Mouse (Mus musculus): ENCODE data around the gene Tmem223. TPM values are rescaled to one million over a fixed set of nuclear protein-coding genes. Genes with fewer than 3 reads are reported as not detected.

Gene Tmem223
- total RNA-seq, 2 experiments from 2014 or later, result 35.7 to 62.7 TPM

DNA sequence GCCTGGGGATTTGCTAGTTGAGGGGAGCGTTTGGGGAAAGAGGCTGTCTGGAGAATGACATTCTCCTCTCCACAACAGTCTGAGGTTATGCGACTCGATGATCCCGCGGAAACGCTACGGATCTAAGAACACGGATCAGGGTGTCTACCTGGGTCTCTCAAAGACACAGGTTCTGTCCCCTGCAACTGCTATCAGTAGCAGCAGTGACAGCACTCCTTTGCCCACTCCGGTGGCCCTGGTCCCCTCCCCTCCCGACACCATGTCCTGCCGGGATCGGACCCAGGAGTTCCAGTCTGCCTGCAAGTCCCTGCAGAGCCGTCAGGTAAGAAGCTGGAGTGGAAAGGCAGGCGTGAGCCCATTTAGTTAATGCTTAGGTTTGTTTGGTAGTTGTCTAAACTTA is 28.6 kb upstream of the Tmem223 start:
- no peak for ATAC-seq (replicated peaks; ENCODE audit: poor library complexity, severe bottlenecking)

DNA sequence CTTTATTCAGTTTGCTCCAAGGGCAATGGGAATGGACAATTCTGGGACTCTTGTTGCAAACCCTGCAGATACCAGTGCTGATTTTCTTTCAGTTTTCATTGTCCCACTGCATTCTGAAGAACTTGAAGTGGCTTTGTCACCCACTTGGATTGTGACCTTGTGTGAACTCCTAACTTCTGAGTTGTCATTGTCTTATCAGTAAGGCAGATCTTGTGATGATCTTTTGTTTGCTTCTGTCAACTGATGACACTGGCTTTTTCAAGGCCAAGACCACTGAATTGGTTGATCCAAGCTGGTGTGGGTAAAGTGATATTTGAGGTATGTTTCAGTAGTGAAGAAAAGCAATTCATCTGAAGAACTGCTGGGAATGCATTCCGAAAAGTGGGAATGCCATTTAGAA is 25.4 kb upstream of the Tmem223 start:
- ATAC-seq (replicated peaks; ENCODE audit: poor library complexity, severe bottlenecking), result no peak

DNA sequence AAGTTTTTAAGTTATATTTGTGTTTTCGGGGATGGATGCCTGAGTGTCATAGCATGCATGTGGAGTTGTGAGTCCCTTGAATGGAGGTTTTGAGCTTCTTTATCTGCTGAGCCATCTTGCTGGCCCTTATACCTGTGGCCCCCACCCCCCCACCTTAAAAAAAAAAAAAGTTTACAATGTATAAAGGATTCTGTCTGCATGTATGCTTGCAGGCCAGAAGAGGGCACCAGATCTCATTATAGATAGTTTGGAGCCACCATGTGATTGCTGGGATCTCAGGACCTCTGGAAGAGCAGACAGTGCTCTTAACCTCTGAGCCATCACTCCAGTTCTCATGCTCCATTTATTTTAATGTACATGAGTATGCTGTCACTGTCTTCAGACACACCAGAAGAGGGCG is 23.4 kb upstream of the Tmem223 start:
- peak; percentile 50 for ATAC-seq (replicated peaks; ENCODE audit: poor library complexity, severe bottlenecking)

DNA sequence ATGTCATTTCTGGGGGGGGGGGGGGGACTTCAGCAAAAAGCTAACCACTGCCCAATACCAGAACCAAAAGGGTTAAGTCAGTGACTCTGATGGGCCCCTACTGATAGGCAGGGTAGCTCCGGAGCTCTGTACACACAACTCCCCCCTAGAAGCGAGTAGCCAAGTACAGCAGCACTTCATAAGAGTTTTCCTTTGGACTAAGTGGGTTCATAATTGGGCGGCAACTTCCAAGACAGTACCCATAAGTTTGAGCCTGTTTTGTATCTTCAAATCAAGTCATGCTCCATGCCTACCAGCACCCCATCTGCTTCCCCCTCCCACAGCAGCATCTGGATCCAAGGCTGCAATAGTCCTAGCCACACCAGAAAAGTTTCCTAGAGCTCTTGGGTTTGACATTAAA is 15.1 kb upstream of the Tmem223 start:
- no peak for ATAC-seq (replicated peaks; ENCODE audit: poor library complexity, severe bottlenecking)

DNA sequence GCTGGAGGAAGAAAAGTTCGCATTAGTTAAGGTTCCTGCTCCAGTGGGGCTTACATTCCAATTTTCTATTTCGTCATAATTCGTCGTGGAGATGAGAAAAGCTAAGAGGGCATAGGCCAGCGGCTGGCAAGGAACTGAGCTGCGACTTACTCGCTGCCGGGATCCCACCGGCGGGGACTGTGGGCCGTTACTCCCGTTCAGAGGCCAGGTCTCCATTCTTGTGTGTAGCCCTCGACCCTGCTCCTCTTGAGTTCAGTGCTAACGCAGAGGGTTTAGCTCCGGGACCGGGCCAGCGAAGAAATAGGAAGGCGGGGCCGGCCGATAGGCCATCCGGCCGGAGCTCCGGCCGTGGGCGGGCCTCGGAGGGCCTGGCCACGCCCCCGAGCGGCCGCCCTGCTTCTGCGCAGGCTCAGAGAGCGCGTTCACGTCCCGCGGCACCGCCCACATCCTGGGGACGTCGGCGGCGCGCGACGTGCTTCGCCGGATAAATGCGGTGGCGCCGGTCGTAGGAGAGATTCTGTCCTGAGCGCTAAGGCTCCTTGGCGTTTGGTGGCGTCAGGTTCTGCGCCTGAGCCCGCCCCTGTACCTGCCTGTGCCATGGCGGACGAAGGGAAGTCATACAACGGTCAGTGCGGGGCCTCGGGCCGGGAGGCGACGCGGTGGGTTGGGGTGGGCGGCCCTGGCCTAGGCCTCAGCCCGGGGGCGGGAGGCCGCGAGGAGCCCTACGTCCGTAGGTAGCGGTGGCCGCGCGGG is 14.0 kb upstream of the Tmem223 start, which contains the start of gene Nxf1:
Nxf1 (plus strand) TSS at position 439 of the 753 bp plus-strand sequence.
- peak; percentile 92 for ATAC-seq (replicated peaks; ENCODE audit: poor library complexity, severe bottlenecking)

DNA sequence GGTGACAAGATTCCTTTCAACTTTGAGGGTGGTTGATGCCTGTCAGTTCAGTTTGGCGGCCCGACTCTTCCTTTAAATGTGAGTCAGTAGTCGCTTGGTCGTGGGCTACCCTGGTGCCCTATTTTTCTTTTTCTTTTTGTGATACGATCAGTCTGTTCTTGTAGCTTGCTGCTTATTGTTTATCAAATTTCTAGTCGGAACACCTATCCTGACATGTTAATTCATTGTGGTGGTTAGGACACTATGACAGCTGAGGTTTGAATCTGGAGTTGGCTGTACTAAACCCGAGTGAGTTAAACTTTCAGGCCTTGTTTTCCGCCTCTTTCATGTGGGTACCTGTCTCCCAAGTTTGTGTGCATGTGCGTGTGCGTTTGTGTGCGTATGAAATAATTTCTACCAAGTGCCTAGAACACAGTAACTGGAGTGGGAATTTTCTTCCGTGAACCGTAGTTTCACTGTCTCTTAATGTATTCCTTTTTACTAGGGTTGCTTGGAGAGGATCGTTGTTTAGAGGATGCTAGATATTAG is 13.3 kb upstream of the Tmem223 start:
- ATAC-seq (replicated peaks; ENCODE audit: poor library complexity, severe bottlenecking), result no peak

DNA sequence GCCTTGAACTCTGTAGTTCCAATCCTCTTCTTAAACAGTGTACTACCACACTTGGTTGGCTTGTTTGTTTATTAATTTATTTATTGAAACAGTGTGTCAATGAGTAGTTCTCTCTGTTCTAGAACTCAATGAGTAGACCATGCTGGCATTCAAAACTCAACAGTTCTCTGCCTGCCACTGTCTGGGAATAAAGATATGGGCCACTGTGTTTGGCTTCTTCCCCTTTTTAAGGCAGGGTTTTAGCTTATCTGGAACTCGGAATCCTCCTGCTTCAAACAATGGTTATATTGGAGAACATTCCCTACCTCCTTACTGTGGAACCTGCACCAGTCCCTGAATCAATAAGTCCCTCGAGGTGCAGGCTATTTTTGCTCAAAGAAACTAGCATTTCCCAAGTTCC is 11.9 kb upstream of the Tmem223 start:
- ATAC-seq (replicated peaks; ENCODE audit: poor library complexity, severe bottlenecking), result no peak

DNA sequence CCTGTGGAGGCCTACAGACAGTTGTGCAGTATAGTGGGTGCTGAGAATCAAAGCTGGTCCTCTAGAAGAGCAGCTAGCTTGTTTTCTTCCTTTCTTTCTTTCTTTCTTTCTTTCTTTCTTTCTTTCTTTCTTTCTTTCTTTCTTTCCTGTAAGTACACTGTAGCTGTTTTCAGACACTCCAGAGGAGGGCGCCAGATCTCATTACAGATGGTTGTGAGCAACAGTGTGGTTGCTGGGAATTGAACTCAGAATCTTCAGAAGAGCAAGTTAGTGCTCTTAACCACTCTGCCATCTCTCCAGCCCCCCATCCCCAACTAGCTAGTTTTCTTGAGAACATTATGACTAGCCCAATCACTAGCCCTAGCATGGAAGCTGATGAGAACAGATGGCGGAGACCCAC is 10.0 kb upstream of the Tmem223 start:
- no peak for ATAC-seq (replicated peaks; ENCODE audit: poor library complexity, severe bottlenecking)

DNA sequence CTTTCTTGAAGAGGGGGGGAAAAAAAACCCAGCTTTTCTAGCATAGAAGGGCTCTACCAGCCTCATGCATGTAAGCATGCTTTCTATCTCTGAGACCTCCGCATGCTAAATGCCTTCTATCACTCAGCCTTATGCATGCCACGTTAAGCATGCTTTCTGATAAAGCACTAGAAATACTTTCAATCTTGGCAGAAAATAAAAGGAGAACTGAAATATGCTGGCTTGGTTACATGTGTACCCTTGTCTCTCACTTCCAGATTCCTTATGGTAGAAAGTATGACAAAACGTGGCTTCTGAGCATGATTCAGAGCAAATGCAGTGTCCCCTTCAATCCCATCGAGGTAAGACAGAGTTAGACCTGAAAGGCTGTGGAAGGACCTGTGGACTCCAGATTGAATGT is 7.5 kb upstream of the Tmem223 start:
- ATAC-seq (replicated peaks; ENCODE audit: poor library complexity, severe bottlenecking), result peak; percentile 48; the same call in 1 of the 2 replicates

DNA sequence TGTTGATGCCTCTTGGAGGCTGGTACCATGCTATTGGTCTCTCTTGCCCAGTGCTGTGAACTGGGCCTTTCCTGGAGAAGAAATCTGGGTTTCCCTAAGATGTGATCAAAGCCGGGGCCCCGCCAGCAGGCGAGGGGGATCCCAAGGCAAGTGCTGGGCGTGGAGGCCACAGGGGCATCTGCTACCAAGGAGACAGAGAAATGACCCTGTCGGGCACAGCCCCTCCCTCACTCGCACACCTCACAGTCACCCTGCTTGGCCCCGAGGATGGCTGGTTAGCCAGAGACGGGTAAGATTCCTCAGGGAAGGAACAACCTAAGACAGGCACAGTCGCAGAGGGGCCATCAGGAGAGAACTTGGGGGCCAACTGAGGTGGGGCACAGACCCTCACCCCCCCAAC is 5.2 kb upstream of the Tmem223 start:
- ATAC-seq (replicated peaks; ENCODE audit: poor library complexity, severe bottlenecking), result no peak

DNA sequence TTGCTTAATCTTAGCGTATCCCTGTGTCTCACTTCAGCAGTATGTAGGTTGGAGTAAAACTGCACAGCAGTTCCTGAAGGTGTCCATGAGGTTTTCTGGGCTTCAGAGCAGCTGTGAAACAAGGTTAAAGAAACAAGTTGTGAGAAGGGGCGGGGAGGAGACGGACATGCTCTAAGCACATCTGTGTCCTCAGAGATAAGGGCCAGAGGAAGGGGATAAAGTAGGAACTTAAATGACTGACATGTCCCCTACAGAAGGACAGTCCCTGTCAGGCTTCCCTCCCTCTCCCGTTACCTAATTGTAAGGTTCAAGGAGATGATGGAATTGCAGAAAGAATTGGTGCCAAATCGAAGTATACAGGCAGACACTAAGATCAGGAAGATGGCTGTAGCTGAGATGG is 2.2 kb downstream of the Tmem223 start:
- no peak for ATAC-seq (replicated peaks; ENCODE audit: poor library complexity, severe bottlenecking)

DNA sequence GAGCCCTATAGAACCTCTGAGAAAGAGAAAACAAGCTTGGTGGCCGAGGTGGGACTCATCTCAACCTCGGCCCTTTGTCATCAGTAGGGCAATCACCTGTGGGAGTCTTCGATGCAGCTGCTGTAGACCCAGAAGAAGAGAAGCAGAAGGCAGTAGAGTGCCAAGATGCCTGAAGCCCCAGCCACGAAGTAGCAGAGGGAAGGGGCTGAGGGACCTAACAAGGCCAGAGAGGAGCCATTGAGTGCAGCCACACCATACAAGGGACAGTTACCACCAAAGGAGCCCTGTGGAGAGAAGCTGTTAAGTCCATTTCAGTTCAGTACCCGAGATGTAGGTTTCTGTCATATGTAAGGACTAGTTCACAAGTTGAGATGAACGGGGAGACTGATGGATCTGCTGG is 2.6 kb downstream of the Tmem223 start:
- ATAC-seq (replicated peaks; ENCODE audit: poor library complexity, severe bottlenecking), result no peak

DNA sequence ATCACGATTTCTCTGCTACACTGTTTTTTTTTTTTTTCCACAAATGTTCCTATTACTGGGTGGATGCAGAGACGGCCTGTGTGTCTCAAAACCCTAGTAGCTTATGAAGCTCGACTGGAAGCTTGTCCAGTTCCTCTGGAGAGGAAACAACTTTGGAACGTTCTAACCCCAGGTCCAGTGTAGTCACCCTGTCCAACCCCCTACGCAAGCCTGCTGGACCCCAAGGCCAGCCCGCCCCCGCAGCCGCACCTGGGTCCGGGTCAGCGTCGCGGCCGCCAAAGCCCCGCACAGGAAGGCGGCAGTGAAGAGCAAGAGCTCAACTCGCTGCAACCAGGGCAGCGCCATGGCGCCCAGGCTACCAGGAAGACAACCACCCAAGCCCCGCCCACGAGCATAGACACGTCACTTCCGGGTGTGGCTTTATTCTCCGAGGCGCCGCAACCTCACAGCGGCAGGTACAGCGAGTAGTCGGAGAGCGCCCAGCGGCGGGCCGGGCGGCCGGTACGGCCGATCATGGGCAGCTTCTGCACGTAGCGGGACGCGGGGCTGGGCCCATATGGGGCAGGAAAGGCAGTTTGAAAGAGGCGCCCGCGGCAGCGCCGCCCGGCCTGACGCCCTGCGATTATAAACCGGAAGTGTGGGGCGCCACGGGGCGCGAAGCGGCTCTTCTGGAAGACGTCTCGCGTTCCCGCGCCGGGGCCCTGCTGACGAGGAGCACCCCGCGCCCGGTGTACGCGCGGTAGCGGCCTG is 3.5 kb downstream of the Tmem223 start, which contains the start of gene Tmem179b:
Tmem179b (minus strand) TSS at position 382 of the 750 bp plus-strand sequence.
- ATAC-seq (replicated peaks; ENCODE audit: poor library complexity, severe bottlenecking), result peak; percentile 85

DNA sequence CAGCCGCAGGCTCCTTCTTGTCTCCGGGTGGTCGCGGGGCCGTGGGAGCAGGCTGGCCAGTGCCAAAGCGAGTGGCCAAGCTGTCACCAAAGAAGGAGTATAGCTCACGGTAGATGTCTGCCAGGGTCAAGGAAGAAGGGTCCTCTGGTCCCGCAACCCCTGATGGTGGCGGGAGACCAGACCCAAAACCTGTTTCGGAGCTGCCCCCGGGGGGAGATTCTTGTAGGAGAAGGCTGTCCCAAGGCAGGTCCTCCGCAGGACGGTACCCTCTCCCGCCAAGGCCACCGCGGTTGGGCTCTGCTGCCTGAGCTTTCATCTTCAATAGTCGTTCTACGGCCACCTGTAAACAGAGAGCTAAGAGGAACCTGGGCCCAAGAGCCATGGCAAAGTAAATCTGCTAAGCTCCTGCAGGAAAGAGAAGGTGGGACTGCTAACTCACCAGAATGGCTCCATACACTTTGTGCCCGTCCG is 4.2 kb downstream of the Tmem223 start:
- ATAC-seq (replicated peaks; ENCODE audit: poor library complexity, severe bottlenecking), result no peak

DNA sequence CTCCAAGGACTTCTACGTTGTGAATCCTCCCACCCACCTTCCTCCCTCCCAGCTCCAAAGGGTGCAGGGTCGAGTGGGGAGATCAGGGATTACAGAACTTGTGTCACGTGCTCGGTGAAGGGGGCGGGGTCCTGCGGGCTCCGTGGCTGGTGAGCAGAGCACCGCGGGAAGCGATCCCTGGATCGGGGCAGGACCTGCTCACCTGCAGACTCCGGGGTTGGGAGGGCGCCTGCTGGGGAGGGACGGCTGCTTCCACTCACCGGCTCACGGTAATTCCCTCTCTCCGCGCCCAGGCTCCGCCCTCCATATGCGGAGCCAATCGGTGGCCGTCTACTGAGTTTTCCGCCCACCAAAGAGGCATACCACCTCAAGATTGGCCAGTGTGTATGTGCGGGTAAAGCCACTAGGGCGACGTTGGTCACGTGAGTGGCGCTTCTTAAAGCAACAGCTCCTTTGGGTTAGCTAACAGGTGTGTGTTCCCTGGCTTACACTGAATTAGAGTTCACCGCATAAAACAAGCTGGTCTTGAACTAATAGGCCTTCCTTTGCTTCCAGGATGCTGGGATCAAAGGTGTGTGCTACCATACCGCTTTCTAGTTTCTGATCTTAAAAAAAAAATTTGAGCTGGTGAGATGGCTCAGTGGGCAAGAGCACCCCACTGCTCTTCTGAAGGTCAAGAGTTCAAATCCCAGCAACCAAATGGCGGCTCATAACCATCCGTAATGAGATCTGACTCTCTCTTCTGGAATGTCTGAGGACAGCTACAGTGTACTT is 15.4 kb downstream of the Tmem223 start, which contains the start of gene Taf6l:
Taf6l (minus strand) TSS at position 410 of the 774 bp plus-strand sequence.
- ATAC-seq (replicated peaks; ENCODE audit: poor library complexity, severe bottlenecking), result peak; percentile 99

DNA sequence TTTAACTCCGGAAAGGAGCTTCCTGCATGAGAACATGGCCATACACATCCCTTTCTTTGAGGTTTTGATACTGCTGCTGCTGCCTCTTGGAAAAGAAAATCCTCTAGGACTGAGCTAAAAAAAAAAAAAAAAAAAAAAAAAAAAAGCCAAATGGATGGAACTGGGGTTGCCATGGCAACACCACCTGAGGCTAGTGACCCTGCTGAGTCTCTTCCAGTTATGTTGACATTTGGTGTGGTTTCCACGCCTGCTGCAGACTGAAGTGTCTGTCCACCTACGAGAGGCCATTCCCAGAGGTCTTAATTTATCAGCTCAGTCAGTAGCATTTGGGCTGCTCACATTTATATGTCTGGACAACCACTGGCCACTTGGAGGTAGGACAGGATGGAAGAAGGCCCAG is 17.7 kb downstream of the Tmem223 start:
- no peak for ATAC-seq (replicated peaks; ENCODE audit: poor library complexity, severe bottlenecking)

DNA sequence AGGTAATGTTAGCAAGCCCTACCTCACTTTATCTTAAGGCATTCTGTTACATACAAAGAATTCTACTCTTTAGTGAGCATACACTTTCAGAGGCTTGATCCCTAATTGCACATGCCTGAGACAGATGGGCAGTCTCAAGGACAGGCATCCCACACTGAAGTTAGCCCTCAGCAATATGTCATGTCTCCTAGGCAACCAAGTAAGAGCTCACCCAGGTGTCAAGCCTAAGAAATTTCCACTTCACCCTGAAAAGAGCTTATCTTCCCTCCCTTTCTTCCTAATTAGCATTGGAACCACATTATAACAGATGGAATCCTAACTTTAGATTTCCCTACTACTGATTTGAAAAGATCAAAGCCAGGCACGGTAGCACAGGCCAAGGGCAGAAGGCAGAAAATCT is 18.4 kb downstream of the Tmem223 start:
- ATAC-seq (replicated peaks; ENCODE audit: poor library complexity, severe bottlenecking), result no peak

DNA sequence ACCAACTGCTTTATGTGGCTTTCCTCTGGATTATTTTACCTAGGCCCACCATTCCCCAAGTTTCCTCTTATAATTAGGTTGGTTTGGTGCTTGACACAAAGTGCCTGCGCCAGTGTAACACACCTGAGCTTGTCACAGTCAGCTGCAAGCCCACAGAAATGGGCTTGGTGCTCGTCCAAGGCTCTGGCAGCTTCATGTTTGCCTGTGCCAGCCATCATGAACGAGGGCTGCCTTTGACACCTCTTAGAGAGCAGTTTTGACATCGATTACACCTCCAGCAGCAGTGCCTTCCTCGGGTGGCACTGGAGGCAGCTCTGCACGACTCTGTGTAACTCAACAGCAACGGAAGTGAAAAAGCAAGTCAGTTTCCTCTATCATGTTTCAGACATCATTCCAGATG is 19.4 kb downstream of the Tmem223 start:
- no peak for ATAC-seq (replicated peaks; ENCODE audit: poor library complexity, severe bottlenecking)

DNA sequence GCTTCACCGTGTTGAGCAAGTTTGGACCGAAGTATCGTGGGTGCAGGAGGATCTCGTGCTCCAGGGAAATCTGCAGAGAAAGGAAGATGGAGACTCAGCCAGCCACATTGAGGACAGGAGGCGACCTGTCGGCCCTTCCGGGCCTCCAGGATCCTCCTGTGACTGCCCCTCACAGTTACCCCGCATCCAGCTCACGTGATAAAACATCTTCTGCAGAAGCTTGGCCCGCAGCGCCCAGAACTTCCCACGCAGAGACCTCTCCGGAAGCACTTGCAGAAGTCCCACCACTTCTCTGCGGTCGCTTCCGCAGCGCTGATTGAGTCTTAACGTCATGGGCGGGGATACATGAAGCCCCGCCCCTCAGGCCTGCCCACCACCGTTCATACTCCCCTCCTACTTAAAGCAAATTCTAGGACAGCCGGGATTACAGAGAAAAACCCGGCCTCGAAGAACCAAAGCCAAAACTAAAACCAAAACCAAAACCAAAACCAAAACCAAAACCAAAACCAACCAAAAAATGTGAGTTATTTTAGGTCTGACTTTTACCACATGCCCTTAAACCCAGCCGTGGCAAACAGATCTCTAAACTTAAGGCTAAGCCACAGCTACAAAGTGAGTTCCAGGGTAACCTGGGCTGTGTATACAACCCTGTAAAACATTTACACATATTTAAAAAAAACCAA is 27.6 kb downstream of the Tmem223 start, which contains the start of gene Polr2g:
Polr2g (minus strand) TSS at position 314 of the 683 bp plus-strand sequence.
- peak; percentile 75 for ATAC-seq (replicated peaks; ENCODE audit: poor library complexity, severe bottlenecking)

DNA sequence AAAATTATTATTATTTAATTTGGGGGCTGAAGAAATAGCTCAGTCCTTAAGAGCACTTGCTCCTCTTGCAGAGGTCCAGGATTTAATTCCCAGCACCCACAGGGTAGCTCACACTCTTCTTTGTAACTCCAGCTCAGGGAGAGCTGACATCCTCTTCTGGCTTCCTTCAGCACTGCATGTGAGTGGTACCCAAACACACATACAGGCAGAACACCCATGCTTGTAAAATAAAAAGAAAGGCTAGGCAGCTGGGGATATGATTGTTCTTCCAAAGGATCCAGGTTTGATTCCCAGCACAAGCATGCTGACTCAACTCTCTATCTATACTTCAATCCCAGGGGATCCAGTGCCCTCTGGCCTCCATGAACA is 28.1 kb downstream of the Tmem223 start:
- no peak for ATAC-seq (replicated peaks; ENCODE audit: poor library complexity, severe bottlenecking)

All from granulocyte monocyte progenitor cell, adult 5-6 weeks (primary cell).